Mouse (Mus musculus) megakaryocyte, embryonic 14.5 days (primary cell): ENCODE results near the gene Grb2.

Source experiments
- FLI1 ChIP-seq: IDR thresholded peaks from 2 replicates; pipeline ENCODE4 v1.6.1; 2012; ENCODE audit warnings: low read length, inconsistent platforms, mixed read lengths
- GATA1 ChIP-seq: IDR thresholded peaks from 3 replicates; pipeline ENCODE4 v1.6.1; 2012; ENCODE audit warnings: mixed read lengths, low read length, inconsistent platforms, borderline replicate concordance

GRCm38 (mm10) chr11:115631505-115631890 is 76.9 kb downstream of the Grb2 start:
- TF ChIP-seq GATA1 (no peak), FLI1 (no peak)
